Mouse (Mus musculus): ENCODE data around the gene Mxi1. TPM values are rescaled to one million over a fixed set of nuclear protein-coding genes. Genes with fewer than 3 reads are reported as not detected.

Gene Mxi1
- total and polyA plus RNA-seq, 3 experiments = 10.6 to 19.9 (median 18.9) TPM

- peak; percentile 39; the same call in 1 of the 2 replicates for TF ChIP-seq BHLHE40 (IDR thresholded peaks at IDR 0.05; ENCODE audit: low read depth, low read length)
- TF ChIP-seq SMC3 (IDR thresholded peaks at IDR 0.05; ENCODE audit: low read depth, low read length) = no peak
- TF ChIP-seq EP300 (IDR thresholded peaks at IDR 0.05; ENCODE audit: low read length) = no peak
- TF ChIP-seq POLR2A (IDR thresholded peaks at IDR 0.05; ENCODE audit: low read depth, low read length) = no peak; the same call in 1 of the 2 replicates
- peak; percentile 95 for TF ChIP-seq SIN3A (IDR thresholded peaks at IDR 0.05; ENCODE audit: low read length)
- TF ChIP-seq IRF4 (IDR thresholded peaks at IDR 0.05; ENCODE audit: low read depth, low read length) = no peak
- TF ChIP-seq MAX (IDR thresholded peaks at IDR 0.05; ENCODE audit: low read length) = peak; percentile 94
- TF ChIP-seq ETS1 (conservative IDR thresholded peaks at IDR 0.05; ENCODE audit: low read depth, low read length) = no peak; the same call in 1 of the 2 replicates
- peak; percentile 53 for TF ChIP-seq NRF1 (IDR thresholded peaks at IDR 0.05; ENCODE audit: low read depth, low read length)
- no peak for TF ChIP-seq ZNF384 (IDR thresholded peaks at IDR 0.05; ENCODE audit: low read depth, low read length)
- TF ChIP-seq NELFE (IDR thresholded peaks at IDR 0.05; ENCODE audit: low read depth, low read length) = no peak
- no peak for TF ChIP-seq RCOR1 (conservative IDR thresholded peaks at IDR 0.05; ENCODE audit: low read depth, low read length)
Measured at GRCm38 (mm10) chr19:53313684-53314443, 3.5 kb downstream of the Mxi1 start (continued).

GRCm38 (mm10) chr19:53314530-53315208 lies 4.4 kb downstream of the Mxi1 start:
- Histone ChIP-seq H3K27ac (ENCODE audit: insufficient read depth, low read depth) (peak overlapping the region; percentile 46; the same call in 1 of the 2 replicates), H3K9ac (ENCODE audit: insufficient read depth, low read depth) (peak overlapping the region; percentile 45), H3K36me3 (replicated peaks in 1 of 2; ENCODE audit: control insufficient read depth in 1 of 2, insufficient read depth in 1 of 2, low read length in 1 of 2) (no peaks in the 10 kb centered on the region), H3K79me2 (replicated peaks; ENCODE audit: control insufficient read depth, extremely low read depth, insufficient read depth, poor library complexity, severe bottlenecking) (no peaks in the 10 kb centered on the region), H3K4me1 (ENCODE audit: control insufficient read depth in 1 of 2, insufficient read depth in 2 of 2) (peaks cover 26 to 47% of the 10 kb centered on the region in 2 experiments), H3K4me3 (replicated peaks in 1 of 3; ENCODE audit: low read depth in 2 of 3, low read length in 2 of 3, poor library complexity in 1 of 3) (peak overlapping the region; percentile 39 to 46 (median 44)), H3K9me3 (replicated peaks; ENCODE audit: low read length) (no peaks in the 10 kb centered on the region), H3K27me3 (replicated peaks) (peaks cover 13% of the 10 kb centered on the region), H3K4me2 (ENCODE audit: insufficient read depth, low read depth, poor library complexity, severe bottlenecking) (peak overlapping the region; percentile 78; the same call in 1 of the 2 replicates)
- DNase-seq (ENCODE audit: extremely low read depth) = no peak
- in situ Hi-C loops (cut with MboI; ENCODE audit: low pct_ligation_motif_present, low pct_unique_long_range_greater_than_20kb, low sequenced_read_pairs) = loop anchor here (5.0 to 10.0 kb wide), 2 partner anchors 42 to 60 kb away; no protein-coding TSS in a partner anchor
- dilution Hi-C loops (cut with MboI; ENCODE audit: extremely low pct_ligation_motif_present, extremely low pct_unique_long_range_greater_than_20kb, low sequenced_read_pairs) = no loop called here
- TF ChIP-seq ZC3H11A (IDR thresholded peaks at IDR 0.05; ENCODE audit: low read depth, low read length) (no peak), JUN (IDR thresholded peaks at IDR 0.05; ENCODE audit: insufficient read depth, low read depth, low read length) (peak; percentile 20; the same call in 1 of the 2 replicates), RAD21 (IDR thresholded peaks at IDR 0.05; ENCODE audit: low read depth, low read length) (no peak), NELFE (IDR thresholded peaks at IDR 0.05; ENCODE audit: low read depth, low read length) (no peak), USF1 (IDR thresholded peaks at IDR 0.05; ENCODE audit: low read depth, low read length) (no peak), MAZ (IDR thresholded peaks at IDR 0.05; ENCODE audit: low read depth, low read length) (no peak), HCFC1 (IDR thresholded peaks at IDR 0.05; ENCODE audit: low read depth, low read length) (peak; percentile 36), GABPA (IDR thresholded peaks at IDR 0.05; ENCODE audit: insufficient replicate concordance, low read depth, low read length) (no peak), SMC3 (IDR thresholded peaks at IDR 0.05; ENCODE audit: low read depth, low read length) (no peak), MXI1 (IDR thresholded peaks at IDR 0.05; ENCODE audit: low read depth, low read length) (no peak), SIN3A (IDR thresholded peaks at IDR 0.05; ENCODE audit: low read length) (no peak), ELF1 (IDR thresholded peaks at IDR 0.05; ENCODE audit: low read depth, low read length) (no peak), TCF12 (IDR thresholded peaks at IDR 0.05; ENCODE audit: low read depth, low read length) (0 out of 2 replicates have a peak, but pooled peaks have one; percentile 36), PAX5 (IDR thresholded peaks at IDR 0.05; ENCODE audit: low read length) (no peak), MYC (IDR thresholded peaks at IDR 0.05; ENCODE audit: low read depth, low read length) (no peak), POLR2AphosphoS2 (IDR thresholded peaks at IDR 0.05; ENCODE audit: low read depth, low read length) (peak; percentile 26; the same call in 1 of the 2 replicates), KAT2A (IDR thresholded peaks at IDR 0.05; ENCODE audit: insufficient replicate concordance, low read length) (no peak), UBTF (IDR thresholded peaks at IDR 0.05; ENCODE audit: low read depth, low read length) (no peak), ETS1 (conservative IDR thresholded peaks at IDR 0.05; ENCODE audit: low read depth, low read length) (peak; percentile 58; the same call in 1 of the 2 replicates), POLR2A (IDR thresholded peaks at IDR 0.05; ENCODE audit: low read depth, low read length) (no peak), RCOR1 (conservative IDR thresholded peaks at IDR 0.05; ENCODE audit: low read depth, low read length) (peak; percentile 68), MAX (IDR thresholded peaks at IDR 0.05; ENCODE audit: low read length) (peak; percentile 70), NRF1 (IDR thresholded peaks at IDR 0.05; ENCODE audit: low read depth, low read length) (no peak), ZMIZ1 (IDR thresholded peaks at IDR 0.05; ENCODE audit: low read depth, low read length) (no peak), ZKSCAN1 (IDR thresholded peaks at IDR 0.05; ENCODE audit: borderline replicate concordance, low read depth, low read length) (no peak), MAFK (IDR thresholded peaks at IDR 0.05; ENCODE audit: insufficient replicate concordance, low read length) (peak; percentile 69; the same call in 1 of the 2 replicates), ZNF384 (IDR thresholded peaks at IDR 0.05; ENCODE audit: low read depth, low read length) (no peak), IRF4 (IDR thresholded peaks at IDR 0.05; ENCODE audit: low read depth, low read length) (peak; percentile 79), EP300 (IDR thresholded peaks at IDR 0.05; ENCODE audit: low read length) (peak; percentile 89), MEF2A (IDR thresholded peaks at IDR 0.05; ENCODE audit: borderline replicate concordance, low read depth, low read length) (peak; percentile 77)

Measured in CH12.LX (cell line).